Mouse (Mus musculus) CD4-positive, CD25-positive, alpha-beta regulatory T cell, adult 2 months (primary cell): Measurements from ENCODE around the gene Mrs2.
A peak's percentile ranks its signal among the peaks of the same experiment; 100 is the strongest.

ENCODE experiments used
- DNase-seq: peaks from one replicate; pipeline ENCODE4 v3.0.0-alpha.2; 2012; ENCODE audit warnings: low read depth, low spot score

The Mrs2 gene

GRCm38 (mm10) chr13:25019793-25020539 is at the start of gene Mrs2:
Gene Mrs2 (minus strand): TSS chr13:25020379.
- DNase-seq = peak; percentile 94

DNA sequence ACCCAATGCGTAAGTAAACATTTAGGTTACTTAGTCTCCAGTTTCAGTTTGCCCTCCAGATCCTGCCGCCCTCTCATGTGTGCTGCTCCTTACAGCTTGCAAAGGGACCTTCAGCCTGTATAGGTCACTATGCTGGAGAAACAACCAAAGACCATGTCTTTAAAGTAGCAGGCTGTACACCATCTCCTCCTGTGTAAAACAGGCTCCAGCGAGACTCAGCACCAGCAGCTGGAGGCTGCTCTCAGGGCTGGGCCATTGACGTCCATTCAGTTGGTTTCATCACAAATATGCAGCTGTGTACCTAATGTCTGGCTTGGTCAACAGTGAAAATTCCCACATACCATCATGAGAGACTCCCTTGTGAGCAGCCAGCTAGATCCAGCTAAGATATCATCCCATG is 49.6 kb upstream of the Mrs2 start:
- no peak for DNase-seq

DNA sequence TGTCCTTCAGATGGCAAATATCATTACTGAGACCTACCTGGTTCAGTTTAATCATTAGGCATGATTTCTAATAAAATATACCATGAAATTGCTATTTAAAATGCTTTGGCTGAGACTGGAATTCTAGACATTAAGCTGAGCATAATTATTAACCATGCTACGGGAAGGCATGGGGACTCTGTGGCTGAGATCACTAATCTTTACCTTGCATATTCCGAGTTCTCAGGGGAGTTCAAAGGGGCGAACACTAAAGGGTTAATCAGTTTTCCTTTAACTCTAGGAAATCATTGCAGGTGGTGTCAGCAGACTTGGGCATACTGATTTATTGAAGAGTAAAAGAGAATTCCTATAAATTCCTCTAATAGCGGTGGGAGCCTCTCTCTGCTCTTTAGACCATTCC is 47.0 kb upstream of the Mrs2 start:
- DNase-seq = no peak

DNA sequence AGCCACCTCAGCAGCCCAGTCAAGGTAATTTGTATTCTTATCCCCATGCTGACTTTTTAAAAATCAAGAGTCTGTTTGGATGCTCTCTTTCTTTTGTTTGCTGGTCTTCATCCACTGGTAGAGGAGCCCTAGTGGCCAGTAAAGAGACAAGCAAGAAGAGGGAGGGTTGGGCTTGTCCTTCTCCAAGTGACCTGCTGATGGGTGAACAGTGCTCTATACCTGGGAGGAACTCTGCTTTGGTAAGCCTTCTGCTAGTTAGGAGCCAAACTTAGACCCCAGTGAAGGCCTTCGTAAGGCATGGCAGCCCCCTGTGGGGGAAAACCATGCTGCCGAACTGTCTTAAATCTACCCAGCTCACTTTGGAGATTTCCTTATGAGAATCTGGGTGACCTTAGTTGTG is 46.5 kb upstream of the Mrs2 start:
- no peak for DNase-seq

DNA sequence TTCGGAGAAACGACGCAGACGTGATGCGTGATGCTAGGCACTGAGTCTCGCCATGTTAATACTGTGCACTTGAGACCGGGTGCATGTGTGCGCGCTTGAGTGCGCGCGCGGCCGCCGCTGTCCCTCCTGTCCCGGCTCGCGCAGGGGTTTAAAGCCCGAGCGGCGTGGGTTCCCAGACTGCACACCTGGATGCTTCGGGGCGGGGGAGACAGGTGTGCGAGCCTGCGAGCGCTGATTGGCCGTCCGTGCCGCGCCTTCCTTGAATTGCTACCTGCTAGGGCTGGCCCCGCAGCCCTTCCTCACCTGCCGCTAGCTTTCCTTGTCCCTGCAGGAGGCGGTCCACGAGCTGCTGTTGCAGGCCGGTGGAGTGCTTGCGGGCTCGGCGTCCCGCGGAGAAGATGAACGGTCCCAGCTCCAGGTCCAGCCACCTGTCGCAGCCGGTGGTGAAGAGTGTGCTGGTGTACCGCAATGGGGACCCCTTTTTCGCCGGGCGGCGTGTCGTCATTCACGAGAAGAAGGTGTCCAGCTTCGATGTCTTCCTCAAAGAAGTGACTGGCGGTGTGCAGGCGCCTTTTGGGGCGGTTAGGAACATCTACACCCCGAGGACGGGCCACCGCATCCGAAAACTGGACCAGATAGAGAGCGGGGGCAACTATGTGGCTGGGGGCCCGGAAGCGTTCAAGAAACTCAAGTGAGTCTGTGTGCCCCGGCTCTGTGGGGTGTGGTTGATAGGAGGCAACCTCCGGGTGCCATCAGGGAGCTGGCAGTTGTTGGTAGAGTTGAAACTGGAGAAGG is 35.9 kb upstream of the Mrs2 start, which contains the start of gene Dcdc2a:
TSS of gene Dcdc2a (plus strand) at position 132 of the 795 bp plus-strand sequence.
- DNase-seq = peak; percentile 3

GRCm38 (mm10) chr13:25055111-25055554 is 35.0 kb upstream of the Mrs2 start:
- DNase-seq = peak; percentile 53

DNA sequence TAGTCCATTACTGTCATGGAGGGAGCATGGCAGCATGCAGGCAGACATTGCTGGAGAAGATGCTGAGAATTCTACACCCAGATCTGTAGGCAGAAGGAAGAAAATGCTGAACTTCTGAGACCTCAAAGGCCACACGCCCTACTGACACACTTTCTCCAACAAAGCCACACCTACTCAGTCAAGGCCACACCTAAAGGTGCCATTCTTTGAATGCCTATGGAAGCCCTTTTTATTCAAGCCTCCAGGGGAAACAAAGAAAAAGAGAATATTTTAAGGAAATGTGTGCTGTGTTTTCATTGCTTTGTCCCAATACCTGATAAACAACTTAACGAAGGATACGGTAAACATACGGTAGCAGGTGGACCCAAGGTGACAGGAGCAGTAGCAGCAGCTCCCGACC is 32.5 kb upstream of the Mrs2 start:
- no peak for DNase-seq

DNA sequence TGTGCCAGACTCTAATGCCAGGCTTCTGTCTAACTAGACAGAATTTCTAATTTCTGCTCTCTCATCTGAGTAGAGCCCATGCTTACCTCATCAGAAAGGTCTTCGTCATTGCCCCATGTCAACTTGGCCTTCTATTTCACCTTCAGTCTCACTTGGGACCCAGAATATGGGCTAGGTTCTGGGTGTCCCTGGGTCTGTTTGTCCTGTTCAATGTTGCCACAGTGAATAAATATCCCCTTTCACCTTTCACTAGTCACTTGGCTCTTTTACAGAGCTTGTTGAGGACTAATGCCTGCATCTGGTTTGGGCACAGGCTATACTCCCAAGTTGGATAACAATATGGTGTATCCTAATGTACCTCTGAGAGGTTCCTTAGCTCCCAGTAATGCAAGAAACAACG is 19.3 kb upstream of the Mrs2 start:
- no peak for DNase-seq

GRCm38 (mm10) chr13:25027114-25027425 is 6.9 kb upstream of the Mrs2 start:
- no peak for DNase-seq

DNA sequence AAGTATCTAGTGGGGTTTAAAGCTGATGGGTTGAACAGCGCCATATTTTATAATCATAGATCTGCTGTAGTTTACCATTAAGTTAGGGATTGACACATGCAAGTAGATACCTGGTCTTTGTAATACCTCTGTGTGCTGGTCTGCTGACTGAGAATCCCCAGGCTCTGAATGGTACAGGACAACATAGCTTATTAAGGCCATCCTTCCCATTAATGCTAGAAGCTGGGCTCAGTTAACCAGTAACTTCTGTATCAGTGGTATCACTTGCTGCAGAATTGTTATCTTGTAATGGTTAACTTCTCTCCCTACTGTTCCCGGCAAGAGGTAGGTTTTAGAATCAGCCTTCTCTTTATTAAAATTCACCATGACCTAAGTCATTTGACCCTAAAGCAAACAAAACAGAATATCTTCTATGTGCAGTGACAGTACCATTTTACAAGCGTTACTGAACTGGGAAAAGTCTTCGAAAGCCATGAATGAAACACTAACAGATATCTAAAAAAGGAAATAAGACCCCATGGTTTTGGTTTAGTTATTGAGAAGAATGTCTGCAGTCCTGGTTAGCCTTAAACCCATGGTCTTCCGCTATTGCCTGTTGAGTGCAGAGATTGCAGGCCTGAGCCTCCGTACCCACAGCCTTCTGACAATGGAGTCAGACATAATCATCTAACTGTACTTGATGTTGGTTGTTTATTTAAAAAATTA is 6.4 kb upstream of the Mrs2 start:
- DNase-seq = no peak

GRCm38 (mm10) chr13:25024655-25025054 is 4.5 kb upstream of the Mrs2 start:
- DNase-seq = peak; percentile 78

- DNase-seq = no peak
Observed at GRCm38 (mm10) chr13:25023129-25023528, 3.0 kb upstream of the Mrs2 start.

GRCm38 (mm10) chr13:25022386-25022785 is 2.2 kb upstream of the Mrs2 start:
- no peak for DNase-seq

GRCm38 (mm10) chr13:25020540-25020892 is 337 bp upstream of the Mrs2 start:
- DNase-seq = no peak

DNA sequence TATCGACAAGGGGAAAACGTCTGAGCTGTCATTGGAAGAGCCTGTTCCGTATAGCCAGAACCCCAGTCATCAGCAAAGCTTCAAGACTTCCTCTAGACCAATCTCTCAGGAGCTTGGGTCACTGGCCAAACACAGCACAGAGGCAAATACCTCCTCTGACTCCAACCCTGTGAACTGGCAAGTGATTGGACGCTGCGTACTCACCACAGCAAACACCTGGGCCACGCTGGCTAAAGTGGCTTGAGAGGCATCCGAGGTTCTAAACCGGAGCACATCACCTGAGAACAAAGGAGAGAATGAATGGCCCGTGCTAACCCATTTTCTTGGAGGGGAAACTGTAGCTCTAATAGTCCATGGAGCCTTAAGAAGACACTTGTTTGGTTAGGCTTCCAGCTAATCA is 1.9 kb downstream of the Mrs2 start:
- DNase-seq = no peak

- peak; percentile 22 for DNase-seq
Observed at GRCm38 (mm10) chr13:25007115-25007514, 13.1 kb downstream of the Mrs2 start.

DNA sequence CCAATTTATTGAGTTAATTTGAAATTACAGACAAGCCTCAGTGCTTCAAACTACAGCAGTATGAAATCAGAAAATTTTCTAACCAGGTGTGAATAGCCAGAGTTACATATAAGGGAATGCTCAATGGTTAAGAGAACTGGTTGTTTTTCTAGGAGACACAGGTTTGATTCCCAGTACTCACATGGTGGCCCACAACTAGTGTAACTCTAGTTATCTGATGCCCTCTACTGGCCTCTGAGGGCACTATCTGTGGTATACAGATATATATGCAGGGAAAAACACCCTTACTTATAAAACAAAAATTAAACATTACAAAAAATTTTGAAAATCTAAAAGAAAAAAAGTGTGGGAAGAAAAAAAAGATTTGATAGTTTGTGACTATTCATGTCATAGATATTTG is 17.2 kb downstream of the Mrs2 start:
- DNase-seq = peak; percentile 29

DNA sequence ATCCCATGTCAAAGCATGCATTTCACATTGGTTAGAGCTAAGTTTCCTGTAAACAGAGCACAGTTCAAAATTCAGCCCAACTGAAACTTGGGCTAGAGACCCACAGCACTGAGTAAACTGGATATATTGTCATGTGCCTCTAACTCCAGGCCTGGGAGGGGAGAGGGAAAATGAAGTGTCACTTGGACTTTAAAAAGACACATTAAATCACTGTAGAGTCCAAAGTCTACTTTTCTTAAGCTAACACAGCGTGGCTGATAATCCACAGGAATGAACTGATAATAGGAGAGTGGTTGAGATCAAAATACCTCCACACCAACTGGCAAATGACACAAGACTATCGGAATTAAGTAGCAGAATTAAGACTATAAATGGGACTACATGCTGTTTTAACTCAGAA is 20.6 kb downstream of the Mrs2 start:
- no peak for DNase-seq

DNA sequence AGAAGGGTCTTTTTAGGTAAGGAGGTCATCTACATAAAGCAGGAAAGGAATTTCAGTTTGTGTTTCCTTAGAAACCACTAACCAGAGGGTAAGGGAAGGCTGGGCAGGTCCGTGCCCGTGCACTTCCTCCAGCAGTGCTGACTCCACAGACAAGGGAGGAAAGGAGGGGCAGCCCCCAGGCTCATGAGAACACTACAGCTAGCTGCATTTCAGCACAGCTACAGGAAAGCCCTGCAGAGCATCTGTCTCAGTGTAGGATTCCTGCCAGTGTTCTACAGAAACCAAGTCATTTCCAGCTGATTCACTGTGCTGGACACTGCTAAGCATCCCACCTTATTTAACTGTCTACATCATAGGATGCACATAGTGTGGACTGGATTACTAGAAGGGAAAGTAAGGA is 27.0 kb downstream of the Mrs2 start:
- no peak for DNase-seq

DNA sequence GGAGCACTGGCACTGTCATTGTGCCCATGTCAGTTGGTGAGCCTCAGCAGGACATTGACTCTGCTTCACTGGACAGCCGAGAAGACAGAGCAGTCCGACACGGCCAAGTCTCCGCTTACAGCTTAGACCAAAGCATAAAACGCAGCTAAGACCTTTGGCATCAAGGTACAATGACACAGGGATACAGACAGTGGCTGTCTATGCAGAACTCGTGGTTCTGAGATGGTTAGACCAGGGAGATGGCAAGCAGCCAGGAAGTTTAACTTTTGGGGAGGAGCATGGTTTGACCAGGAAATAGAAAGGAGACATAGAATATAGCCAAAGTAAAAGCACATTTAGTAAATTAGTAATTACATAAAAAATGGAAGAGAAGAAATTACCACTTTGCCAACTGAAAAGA is 31.2 kb downstream of the Mrs2 start:
- DNase-seq = no peak

- DNase-seq = peak; percentile 72
Observed at GRCm38 (mm10) chr13:24988391-24988790, 31.8 kb downstream of the Mrs2 start.

DNA sequence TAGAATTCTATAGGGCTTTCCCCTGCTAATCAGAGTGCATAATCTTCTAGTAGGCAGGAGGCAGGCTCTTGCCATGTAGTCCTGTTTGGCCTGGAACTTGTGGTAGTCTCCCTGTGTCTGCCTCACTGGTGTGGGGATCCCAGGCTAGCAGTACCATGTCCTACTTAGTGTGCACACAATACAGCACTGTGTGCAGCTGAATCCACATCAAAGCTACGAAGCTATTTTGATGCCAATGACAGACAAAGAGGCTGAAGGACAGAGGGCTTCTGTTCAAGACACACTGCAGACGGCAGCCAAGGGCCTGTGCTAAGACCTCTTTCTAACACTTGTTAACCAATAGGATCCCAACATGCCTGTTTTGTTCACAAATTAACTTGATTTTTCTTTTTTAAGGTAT is 34.7 kb downstream of the Mrs2 start:
- no peak for DNase-seq

DNA sequence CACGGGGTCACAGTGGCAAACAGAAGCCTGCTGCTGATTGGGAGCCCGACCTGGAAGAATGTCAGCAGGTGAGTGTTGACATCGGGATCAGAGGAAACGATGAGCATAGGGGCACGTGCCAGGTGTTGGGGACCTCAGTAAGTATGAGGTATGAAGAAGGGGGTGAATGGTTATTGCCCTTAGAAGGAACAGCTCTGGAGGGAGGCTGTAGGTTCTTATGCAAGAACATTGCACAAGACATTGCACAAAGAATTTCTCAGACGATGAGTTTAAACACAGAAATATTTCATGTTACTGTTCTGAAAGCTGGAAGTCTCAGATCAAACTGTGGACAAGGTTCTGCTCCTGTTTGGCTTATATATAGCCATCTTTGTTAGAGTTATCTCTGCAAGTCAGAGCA is 39.1 kb downstream of the Mrs2 start:
- DNase-seq = no peak
